Mouse (Mus musculus) hindbrain, embryonic 11.5 days (tissue): ENCODE measurements around the gene Kcnn3. TPM values are rescaled to one million over a fixed set of nuclear protein-coding genes. Genes with fewer than 3 reads are reported as not detected.

Experiments used
- ATAC-seq: fragments of 200-750 bp; cut with Nextera tagmentation; 2 replicates; pipeline ENCODE4 v1.8.0; 2017; ENCODE audit warnings: mild to moderate bottlenecking, moderate TSS enrichment, moderate library complexity; ENCODE audit not compliant: low FRiP score
- DNase-seq: peaks from one replicate; pipeline ENCODE4 v3.0.0-alpha.2; 2015; ENCODE audit warnings: low spot score
- H3K27ac ChIP-seq: fragments of 300-500 bp; sonication (generic); 2 replicates; pipeline ENCODE4 v1.5.1; 2014; ENCODE audit warnings: mild to moderate bottlenecking, low read depth, low read length
- H3K27me3 ChIP-seq: fragments of 300-500 bp; sonication (generic); 2 replicates; pipeline ENCODE4 v1.6.1; 2014; ENCODE audit warnings: mild to moderate bottlenecking, low read length, moderate library complexity, mixed read lengths; ENCODE audit not compliant: control insufficient read depth, insufficient read depth
- H3K36me3 ChIP-seq: fragments of 300-500 bp; sonication (generic); 2 replicates; pipeline ENCODE4 v1.6.1; 2014; ENCODE audit warnings: mild to moderate bottlenecking, low read length, moderate library complexity, mixed read lengths; ENCODE audit not compliant: control insufficient read depth, insufficient read depth
- H3K4me1 ChIP-seq: fragments of 300-500 bp; sonication (generic); replicated peaks from 2 replicates; pipeline ENCODE4 v1.6.1; 2014; ENCODE audit warnings: low read length, mixed read lengths; ENCODE audit not compliant: control insufficient read depth, insufficient read depth
- H3K4me2 ChIP-seq: fragments of 300-500 bp; sonication (generic); replicated peaks from 2 replicates; pipeline ENCODE4 v1.6.1; 2014; ENCODE audit warnings: mild to moderate bottlenecking, low read depth, low read length
- H3K4me3 ChIP-seq: fragments of 300-500 bp; sonication (generic); 2 replicates; pipeline ENCODE4 v1.5.1; 2014; ENCODE audit warnings: low read depth, low read length
- H3K9ac ChIP-seq: fragments of 300-500 bp; sonication (generic); 2 replicates; pipeline ENCODE4 v1.6.1; 2014; ENCODE audit warnings: low read depth, low read length
- H3K9me3 ChIP-seq: fragments of 300-500 bp; sonication (generic); 2 replicates; pipeline ENCODE4 v1.6.1; 2016; ENCODE audit warnings: low read length; ENCODE audit not compliant: control insufficient read depth
- WGBS: fragments of 180-500 bp; shearing (Covaris S2); extraction: QIAGEN DNeasy Blood & Tissue Kit; methylation state at CpG from one replicate; pipeline ENCODE4 v1.1.7; 2014; 5-methylcytosine and 5-hydroxymethylcytosine counted together
- polyA plus RNA-seq: library from polyadenylated mRNA; unstranded; fragments of >200 nt; fragmentation: Nextera tagmentation; extraction: Ambion mirVana; gene quantifications from 2 replicates; pipeline ENCODE4 v1.2.1, GENCODE M21; 2014

The Kcnn3 gene
- polyA plus RNA-seq, 1 experiment from 2014 or later, result 2.9 TPM

DNA sequence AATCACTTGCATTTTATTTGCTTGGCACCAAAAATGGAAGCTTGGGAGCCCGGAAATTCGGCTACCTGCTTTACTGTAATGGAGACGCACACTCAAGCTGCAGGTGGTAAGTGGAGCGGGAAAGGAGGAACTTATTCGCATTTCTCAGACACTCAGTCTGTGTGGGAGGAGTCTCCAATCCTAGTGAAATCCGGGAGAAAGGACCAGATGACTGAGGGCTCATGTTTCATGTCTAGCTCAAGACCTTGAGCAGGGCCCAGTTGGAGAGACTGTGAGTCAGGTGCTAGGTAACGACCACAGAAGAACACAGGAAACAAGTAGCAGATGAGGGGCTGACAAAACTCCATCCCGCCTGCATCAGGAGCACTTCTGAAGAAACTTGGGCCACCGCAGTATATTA is 171.8 kb downstream of the Kcnn3 start:
- WGBS, result 71% methylated on average over 9 of the region's 9 CpGs
- no peak for ATAC-seq
- DNase-seq, result no peak

DNA sequence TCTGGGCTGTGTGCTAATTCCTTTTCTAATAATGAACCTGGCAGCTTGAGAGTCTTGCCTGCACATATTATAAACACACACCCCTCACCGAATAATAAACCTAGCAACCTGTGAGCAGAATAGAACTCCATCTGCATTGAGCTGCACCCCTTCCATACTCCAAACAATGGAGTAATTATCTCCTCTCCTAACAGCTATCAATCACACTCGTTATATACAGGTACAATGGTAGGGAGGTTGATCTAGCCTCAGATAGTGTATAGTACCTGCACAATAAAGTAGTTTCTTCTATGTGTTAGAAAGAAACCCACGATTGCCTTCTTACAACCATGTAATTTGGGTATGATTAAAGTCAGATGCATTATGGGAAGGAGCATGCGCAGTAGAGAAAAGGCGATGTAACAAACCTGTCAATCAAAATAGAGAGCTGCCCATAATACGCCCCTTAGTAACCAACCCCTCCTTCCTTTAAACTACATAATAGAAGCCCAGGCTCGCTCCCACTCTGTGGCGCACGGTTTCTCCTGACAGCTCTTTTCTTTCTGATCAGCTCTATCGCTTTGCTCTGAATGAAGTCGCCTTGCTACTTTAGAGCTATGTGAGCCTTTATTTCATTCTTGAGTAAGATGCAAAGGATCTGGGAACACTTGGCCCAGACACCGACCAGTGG is 176.3 kb downstream of the Kcnn3 start:
- H3K4me2 ChIP-seq, result no peak overlapping the region
- no peaks in the 10 kb centered on the region for H3K27me3 ChIP-seq
- DNase-seq, result no peak
- H3K4me3 ChIP-seq, result no peak overlapping the region
- H3K4me1 ChIP-seq, result no peaks in the 10 kb centered on the region
- H3K9ac ChIP-seq, result no peak overlapping the region
- ATAC-seq, result no peak
- no peak overlapping the region for H3K27ac ChIP-seq
- 77% methylated on average over 12 of the region's 12 CpGs for WGBS
- H3K36me3 ChIP-seq, result no peaks in the 10 kb centered on the region
- no peaks in the 10 kb centered on the region for H3K9me3 ChIP-seq

More for the DNA sequence above, 171.8 kb downstream of the Kcnn3 start:
- Histone ChIP-seq H3K9me3 (no peaks in the 10 kb centered on the region), H3K9ac (no peak overlapping the region), H3K4me2 (no peak overlapping the region), H3K27me3 (no peaks in the 10 kb centered on the region), H3K27ac (no peak overlapping the region), H3K36me3 (no peaks in the 10 kb centered on the region), H3K4me1 (no peaks in the 10 kb centered on the region), H3K4me3 (no peak overlapping the region)

DNA sequence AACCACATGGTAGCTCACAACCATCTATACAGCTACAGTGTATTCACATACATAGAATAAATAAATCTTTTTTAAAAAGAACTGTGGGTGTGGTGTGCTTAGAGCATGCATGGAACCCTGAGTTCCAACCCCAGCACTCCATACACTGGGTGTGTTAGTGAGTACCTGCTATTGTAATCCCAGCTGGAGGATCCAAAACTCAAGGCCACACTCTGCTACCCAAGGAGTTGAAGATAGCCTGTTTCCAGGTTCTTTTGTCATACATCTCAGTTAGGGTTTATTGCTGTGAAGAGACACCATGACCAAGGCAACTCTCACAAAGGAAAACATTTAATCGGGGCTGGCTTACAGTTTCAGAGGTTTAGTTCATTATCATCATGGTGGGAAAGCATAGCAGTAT is 179.0 kb downstream of the Kcnn3 start:
- H3K4me1 ChIP-seq, result no peaks in the 10 kb centered on the region
- no peaks in the 10 kb centered on the region for H3K9me3 ChIP-seq
- H3K36me3 ChIP-seq, result no peaks in the 10 kb centered on the region
- no peak overlapping the region for H3K9ac ChIP-seq
- no peak for ATAC-seq
- no peak overlapping the region for H3K4me2 ChIP-seq
- no peak for DNase-seq
- no peak overlapping the region for H3K4me3 ChIP-seq
- H3K27me3 ChIP-seq, result no peaks in the 10 kb centered on the region
- no peak overlapping the region for H3K27ac ChIP-seq
- WGBS, result 96% methylated on average over 1 of the region's 1 CpGs

DNA sequence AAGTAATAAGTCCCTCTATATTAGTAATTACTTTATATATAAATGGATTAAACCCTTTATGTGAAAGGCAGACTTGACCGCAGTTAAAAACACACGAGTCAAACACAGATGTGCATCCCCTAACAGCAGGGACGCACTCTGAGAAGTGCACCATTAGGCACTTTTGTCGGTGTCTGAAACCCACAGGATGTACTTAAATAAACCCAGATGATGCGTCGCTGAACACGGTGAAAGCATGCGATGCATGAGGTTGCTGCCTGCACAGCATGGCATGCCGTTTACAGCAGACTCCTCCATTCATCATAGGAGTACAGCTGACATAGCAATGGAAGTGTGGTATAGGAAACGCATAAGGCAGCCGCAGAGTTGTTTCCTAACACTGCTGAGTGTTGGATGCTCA is 180.5 kb downstream of the Kcnn3 start:
- Histone ChIP-seq H3K4me3 (no peak overlapping the region), H3K4me2 (no peak overlapping the region), H3K36me3 (no peaks in the 10 kb centered on the region), H3K4me1 (no peaks in the 10 kb centered on the region), H3K27me3 (no peaks in the 10 kb centered on the region), H3K9me3 (no peaks in the 10 kb centered on the region), H3K9ac (no peak overlapping the region), H3K27ac (no peak overlapping the region)
- DNase-seq (no peak), ATAC-seq (no peak)
- 67% methylated on average over 11 of the region's 11 CpGs for WGBS

DNA sequence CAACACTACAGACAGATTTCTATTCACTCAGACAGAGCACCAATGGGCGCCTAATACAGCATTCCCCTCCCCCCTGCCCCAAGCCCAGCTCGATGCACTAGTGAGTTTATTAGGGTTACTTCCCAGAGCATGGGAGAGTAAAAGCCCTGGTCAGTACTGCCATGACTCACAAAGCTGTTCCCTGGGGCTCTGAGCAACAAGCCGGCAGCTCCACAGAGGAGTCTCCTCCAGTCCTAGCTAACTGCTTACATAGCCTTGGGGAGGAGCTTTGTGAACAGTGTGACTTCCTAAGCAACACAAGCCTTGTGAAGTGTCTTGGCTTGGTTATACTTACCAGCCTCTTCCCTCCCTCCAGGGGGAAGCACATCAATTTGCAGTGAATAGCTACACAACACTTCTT is 183.6 kb downstream of the Kcnn3 start:
- no peak overlapping the region for H3K9ac ChIP-seq
- H3K9me3 ChIP-seq, result no peaks in the 10 kb centered on the region
- no peak overlapping the region for H3K27ac ChIP-seq
- H3K27me3 ChIP-seq, result no peaks in the 10 kb centered on the region
- no peaks in the 10 kb centered on the region for H3K4me1 ChIP-seq
- no peak for ATAC-seq
- H3K4me2 ChIP-seq, result no peak overlapping the region
- DNase-seq, result no peak
- WGBS, result 59% methylated on average over 3 of the region's 3 CpGs
- H3K36me3 ChIP-seq, result no peaks in the 10 kb centered on the region
- H3K4me3 ChIP-seq, result no peak overlapping the region

DNA sequence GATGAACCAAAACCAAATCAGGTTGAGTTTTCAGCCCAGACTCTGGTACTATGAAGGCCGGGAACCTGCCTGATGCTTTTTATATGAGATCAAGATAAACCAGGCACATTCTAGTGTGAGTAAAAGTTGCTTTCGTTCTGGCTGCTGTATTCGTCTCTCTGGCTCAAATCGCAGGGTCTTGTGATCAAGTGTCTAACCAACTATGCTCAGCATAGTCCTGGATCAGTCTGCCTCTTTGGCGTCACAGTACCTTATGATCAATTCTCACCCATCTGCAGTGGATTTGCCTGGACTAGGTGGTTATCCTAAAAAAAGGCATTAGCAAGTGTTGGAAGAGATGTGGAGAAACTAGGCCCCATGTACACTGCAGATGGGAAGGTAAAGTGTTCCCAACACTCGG is 184.1 kb downstream of the Kcnn3 start:
- Histone ChIP-seq H3K27ac (no peak overlapping the region), H3K36me3 (no peaks in the 10 kb centered on the region), H3K4me2 (no peak overlapping the region), H3K9ac (no peak overlapping the region), H3K9me3 (no peaks in the 10 kb centered on the region), H3K4me1 (no peaks in the 10 kb centered on the region), H3K4me3 (no peak overlapping the region), H3K27me3 (no peaks in the 10 kb centered on the region)
- no peak for ATAC-seq
- DNase-seq, result no peak
- WGBS, result 85% methylated on average over 6 of the region's 6 CpGs

DNA sequence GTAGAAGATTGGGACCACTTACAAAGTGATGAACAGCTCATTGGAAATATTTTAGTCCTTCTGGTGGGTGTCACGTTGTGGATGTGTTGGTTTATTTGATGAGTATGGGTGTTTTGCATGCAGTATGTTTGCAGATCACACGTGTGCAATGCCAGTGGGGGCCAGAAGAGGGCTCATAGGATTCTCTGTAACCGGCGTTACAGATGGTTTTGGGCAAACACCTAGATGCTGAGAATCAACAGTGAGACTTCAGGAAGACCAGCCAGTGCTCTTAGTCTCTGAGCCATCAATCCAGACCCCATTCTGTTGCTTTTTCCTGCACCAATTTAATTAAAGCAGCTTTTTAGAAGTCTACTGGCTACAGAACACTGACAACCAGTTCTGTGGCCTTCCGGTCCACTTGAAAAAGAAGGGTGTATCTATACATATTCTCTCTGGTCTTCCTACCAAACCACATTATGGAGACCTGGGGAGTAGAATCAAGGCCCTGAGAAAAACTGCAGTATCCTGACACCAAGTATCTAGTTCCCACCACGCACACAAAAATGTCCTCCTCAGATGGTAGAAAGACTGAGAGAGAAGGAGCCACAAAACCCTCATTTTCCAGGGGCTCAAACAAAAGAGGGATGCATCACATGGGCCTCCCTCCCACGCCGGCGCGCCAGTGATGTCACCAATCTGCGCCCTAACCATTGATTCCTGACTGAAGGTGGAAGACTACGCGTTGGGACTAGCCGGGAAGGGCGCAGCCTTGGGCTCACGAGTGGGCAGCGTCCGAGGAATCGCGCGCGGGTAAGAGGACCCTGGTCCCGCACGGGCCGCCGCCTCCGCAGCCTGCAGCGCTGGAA is 194.6 kb downstream of the Kcnn3 start, which contains the start of gene Adar:
Adar (plus strand) TSS at position 664 of the 848 bp plus-strand sequence.
- peak within 1 kb of the TSS; percentile 71 for H3K27ac ChIP-seq
- ATAC-seq (peak; percentile 87), DNase-seq (peak; percentile 91)
- H3K4me3 ChIP-seq, result peak within 1 kb of the TSS; percentile 98
- H3K9ac ChIP-seq, result peak within 1 kb of the TSS; percentile 90
- H3K4me1 ChIP-seq, result 0 out of 2 replicates have a peak, but pooled peaks cover 2% of the 10 kb centered on the region
- H3K36me3 ChIP-seq, result no peaks in the 10 kb centered on the region
- H3K9me3 ChIP-seq, result no peaks in the 10 kb centered on the region
- 8% methylated on average over 28 of the region's 28 CpGs for WGBS
- H3K4me2 ChIP-seq, result peak within 1 kb of the TSS; percentile 86
- no peaks in the 10 kb centered on the region for H3K27me3 ChIP-seq

DNA sequence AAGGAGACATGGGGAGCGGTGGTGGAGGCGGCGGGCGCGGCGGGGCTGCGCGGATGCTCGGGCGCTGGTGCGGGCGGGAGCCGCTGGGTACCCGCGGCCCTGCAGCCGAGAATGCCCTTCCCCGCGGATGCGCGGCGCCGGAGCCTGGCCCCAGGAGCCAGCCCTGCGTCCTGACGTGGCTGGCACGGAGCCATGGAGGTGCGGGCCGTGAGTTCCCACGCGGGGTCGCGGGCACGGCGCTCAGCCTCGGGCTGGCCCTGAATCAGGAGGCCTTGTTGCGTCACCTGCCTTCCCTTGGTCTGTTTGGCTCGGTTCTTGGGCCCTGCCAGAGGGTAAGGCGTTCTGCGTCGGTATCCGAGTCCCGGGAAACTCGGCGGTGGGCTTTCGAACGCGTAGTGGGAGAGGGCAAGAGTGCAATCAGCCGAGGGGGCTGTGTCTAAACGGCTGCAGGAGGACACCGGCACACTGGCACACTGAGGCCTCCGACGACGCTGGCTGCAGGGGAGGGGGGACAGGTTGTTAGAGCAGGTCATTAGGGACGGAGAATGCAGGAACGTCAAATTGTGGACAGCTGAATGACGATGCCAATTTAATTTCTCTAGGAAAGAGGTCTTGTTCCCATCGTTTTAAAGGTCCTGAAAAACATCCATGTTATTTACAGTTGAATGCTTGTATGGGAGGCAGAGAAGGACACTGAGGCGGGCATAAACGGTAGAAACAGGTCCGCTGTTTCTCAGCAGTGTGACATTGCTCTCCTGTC is 195.4 kb downstream of the Kcnn3 start:
- Histone ChIP-seq H3K27ac (peak overlapping the region; percentile 71), H3K4me3 (peak overlapping the region; percentile 98), H3K9me3 (no peaks in the 10 kb centered on the region), H3K4me1 (0 out of 2 replicates have a peak, but pooled peaks cover 2% of the 10 kb centered on the region), H3K9ac (peak overlapping the region; percentile 90), H3K36me3 (no peaks in the 10 kb centered on the region), H3K27me3 (no peaks in the 10 kb centered on the region), H3K4me2 (peak overlapping the region; percentile 86)
- 3% methylated on average over 54 of the region's 59 CpGs for WGBS
- DNase-seq, result peak; percentile 57
- ATAC-seq, result peak; percentile 71
